In genomic region chr3:144736831-144737230, GRCm38 (mm10) we compare ENCODE assay signal across 9 mouse cellular contexts. TPM values are rescaled to one million over a fixed set of nuclear protein-coding genes. Genes with fewer than 3 reads are reported as not detected.
DNase-seq lines count a peak whose midpoint lies in the region; TF ChIP-seq lines count a peak whose summit lies in the region.
"Had no signal": no experiment of that assay in that cellular context is flagged by ENCODE, and none has a peak within 500 bp of the region (broad histone marks: within the 10 kb centered on the region; RNA-seq: fewer than 3 reads in every experiment).

No protein-coding gene starts in this region.

- intact Hi-C loops in heart, postnatal 14 days (cut with DNase I), result loop anchor here (10.0 kb wide), 1 partner anchor 388 kb away; no protein-coding TSS in a partner anchor

- 30% methylated on average over 9 of the region's 9 CpGs for WGBS in limb, embryonic 10.5 days
- 38% methylated on average over 9 of the region's 9 CpGs for WGBS in small intestine, adult 2 months

- DNase-seq in heart, postnatal 14 days, result peak; percentile 54 to 67
- no peak for DNase-seq in heart, adult 11 months
- DNase-seq in testis, postnatal 14 days (ENCODE audit: low spot score), result no peak
- DNase-seq in limb, embryonic 10.5 days (ENCODE audit: low spot score), result peak; percentile 63
- no peak for DNase-seq in T-cell, adult 2 months (ENCODE audit: low spot score)

- H3K4me3 ChIP-seq in testis, adult 2 months (ENCODE audit: control insufficient read depth, low read depth, low read length), result no peak overlapping the region
- H3K4me3 ChIP-seq in cortical plate, adult 2 months (ENCODE audit: insufficient read depth, low read length), result no peak overlapping the region
- no peak overlapping the region for H3K4me3 ChIP-seq in limb, embryonic 10.5 days
- no peak overlapping the region for H3K4me3 ChIP-seq in small intestine, adult 2 months (ENCODE audit: low read depth, low read length)
- H3K4me3 ChIP-seq: lung, embryonic 15.5 days had no signal

- H3K9me3 ChIP-seq in limb, embryonic 10.5 days (replicated peaks), result no peaks in the 10 kb centered on the region
- H3K9me3 ChIP-seq: lung, embryonic 15.5 days had no signal

- no peak overlapping the region for H3K27ac ChIP-seq in testis, adult 2 months (ENCODE audit: control insufficient read depth, insufficient read depth, low read depth, low read length)
- no peak overlapping the region for H3K27ac ChIP-seq in cortical plate, adult 2 months (ENCODE audit: insufficient read depth, low read length)
- H3K27ac ChIP-seq in limb, embryonic 10.5 days, result no peak overlapping the region
- no peak overlapping the region for H3K27ac ChIP-seq in small intestine, adult 2 months (ENCODE audit: insufficient read depth, low read depth, low read length)
- H3K27ac ChIP-seq: lung, embryonic 15.5 days had no signal

- no peak for TF ChIP-seq POLR2A in testis, adult 2 months (IDR thresholded peaks at IDR 0.05; ENCODE audit: control insufficient read depth, low read depth, low read length)
- TF ChIP-seq POLR2A in cortical plate, adult 2 months (IDR thresholded peaks at IDR 0.05; ENCODE audit: extremely low read depth, insufficient read depth, low read length), result no peak
- no peak for TF ChIP-seq POLR2A in small intestine, adult 2 months (IDR thresholded peaks at IDR 0.05; ENCODE audit: low read depth, low read length)

- H3K4me1 ChIP-seq in testis, adult 2 months (ENCODE audit: control insufficient read depth, insufficient read depth, low read length), result no peaks in the 10 kb centered on the region
- H3K4me1 ChIP-seq in cortical plate, adult 2 months (ENCODE audit: control insufficient read depth, insufficient read depth, low read length), result no peaks in the 10 kb centered on the region
- H3K4me1 ChIP-seq in limb, embryonic 10.5 days, result no peaks in the 10 kb centered on the region
- H3K4me1 ChIP-seq in small intestine, adult 2 months (ENCODE audit: control insufficient read depth, insufficient read depth, insufficient read length, low read length), result peaks cover 1% of the 10 kb centered on the region; the same call in 1 of the 2 replicates
- H3K4me1 ChIP-seq: lung, embryonic 15.5 days had no signal

- H3K27me3 ChIP-seq in testis, adult 2 months (ENCODE audit: control insufficient read depth, insufficient read depth, low read length), result no peaks in the 10 kb centered on the region
- H3K27me3 ChIP-seq in limb, embryonic 10.5 days (ENCODE audit: low read depth, poor library complexity, severe bottlenecking), result no peaks in the 10 kb centered on the region
- H3K27me3 ChIP-seq in small intestine, adult 2 months (ENCODE audit: control insufficient read depth, insufficient read depth, low read length), result no peaks in the 10 kb centered on the region
- H3K27me3 ChIP-seq: lung, embryonic 15.5 days had no signal

- peak; percentile 38; the same call in 1 of the 2 replicates for TF ChIP-seq CTCF in testis, adult 2 months (IDR thresholded peaks at IDR 0.05; ENCODE audit: control insufficient read depth, insufficient read depth, insufficient replicate concordance, low read depth, low read length)
- TF ChIP-seq CTCF in cortical plate, adult 2 months (IDR thresholded peaks at IDR 0.05; ENCODE audit: extremely low read depth, insufficient read depth, low read length), result peak; percentile 32
- peak; percentile 45; the same call in 1 of the 2 replicates for TF ChIP-seq CTCF in small intestine, adult 2 months (IDR thresholded peaks at IDR 0.05; ENCODE audit: extremely low read depth, insufficient read length, insufficient replicate concordance, low read depth, low read length)

- no peaks in the 10 kb centered on the region for H3K36me3 ChIP-seq in testis, adult 2 months (ENCODE audit: control insufficient read depth, insufficient read depth, low read length)
- H3K36me3 ChIP-seq in limb, embryonic 10.5 days, result no peaks in the 10 kb centered on the region
- peaks cover 6% of the 10 kb centered on the region; the same call in 1 of the 2 replicates for H3K36me3 ChIP-seq in small intestine, adult 2 months (ENCODE audit: control insufficient read depth, insufficient read depth, low read length)
- H3K36me3 ChIP-seq: lung, embryonic 15.5 days had no signal

RNA-seq across cellular contexts. Expression of gene Sh3glb1, which starts 16.7 kb away (rescaled TPM):
- 100 to 1,000 TPM; 292 to 300 TPM for total RNA-seq in heart, postnatal 14 days (2021)
- polyA plus RNA-seq in testis, adult 2 months (2012; rRNA removed), result 415 and 469 TPM in 2 replicates
- 25.8 and 27.3 TPM in 2 replicates for polyA plus RNA-seq in cortical plate, adult 2 months (2012; rRNA removed)
- 66.7 and 73.7 TPM in 2 replicates for polyA plus RNA-seq in limb, embryonic 10.5 days (2016; fragmentation: Nextera tagmentation; extraction: Ambion mirVana)
- 9.2 and 21.5 TPM in 2 replicates for polyA plus RNA-seq in small intestine, adult 2 months (2012; rRNA removed)

RNA-seq across cellular contexts. Expression of gene Clca3a1, which starts 23.9 kb away (rescaled TPM):
- 1 to 10 TPM; 2.2 to 2.8 TPM for total RNA-seq in heart, postnatal 14 days (2021)
- polyA plus RNA-seq in testis, adult 2 months (2012; rRNA removed), result 1.5 and 1.6 TPM in 2 replicates
- polyA plus RNA-seq in cortical plate, adult 2 months (2012; rRNA removed), result 0.33 and 0.40 TPM in 2 replicates
- polyA plus RNA-seq in limb, embryonic 10.5 days (2016; fragmentation: Nextera tagmentation; extraction: Ambion mirVana), result 0.05 and 0.11 TPM in 2 replicates
- 0.88 and 4.2 TPM in 2 replicates for polyA plus RNA-seq in small intestine, adult 2 months (2012; rRNA removed)

Comparison
In these comparisons a context has a peak if more than half of its experiments do, and no peak if none do; other contexts are left out.
1. DNase-seq: peak in heart, postnatal 14 days (2 of 2) and limb, embryonic 10.5 days (single experiment); none in heart, adult 11 months (single experiment), testis, postnatal 14 days (single experiment) and T-cell, adult 2 months (single experiment).
2. Peak in every context shown above with its lines, with median percentiles within 50 percentile points of each other: CTCF ChIP-seq.